Mouse (Mus musculus): ENCODE data around the gene Tctex1d2.

Tctex1d2 gene

GRCm38 (mm10) chr16:32419517-32420483 is at the start of gene Tctex1d2:
Gene Tctex1d2, plus strand, starts transcription at chr16:32419702.
- peak; percentile 96 for DNase-seq (ENCODE audit: low read depth, low spot score)

GRCm38 (mm10) chr16:32371351-32371750 is 48.2 kb upstream of the Tctex1d2 start:
- DNase-seq (ENCODE audit: low read depth, low spot score), result peak; percentile 10

GRCm38 (mm10) chr16:32379575-32379974 is 39.9 kb upstream of the Tctex1d2 start:
- DNase-seq (ENCODE audit: low read depth, low spot score), result no peak

GRCm38 (mm10) chr16:32382901-32383300 is 36.6 kb upstream of the Tctex1d2 start:
- peak; percentile 39 for DNase-seq (ENCODE audit: low read depth, low spot score)

- no peak for DNase-seq (ENCODE audit: low read depth, low spot score)
Observed at GRCm38 (mm10) chr16:32384885-32385284, 34.6 kb upstream of the Tctex1d2 start.

- no peak for DNase-seq (ENCODE audit: low read depth, low spot score)
Observed at GRCm38 (mm10) chr16:32386826-32387225, 32.7 kb upstream of the Tctex1d2 start.

GRCm38 (mm10) chr16:32389049-32389448 is 30.5 kb upstream of the Tctex1d2 start:
- no peak for DNase-seq (ENCODE audit: low read depth, low spot score)

- no peak for DNase-seq (ENCODE audit: low read depth, low spot score)
Observed at GRCm38 (mm10) chr16:32389841-32390240, 29.7 kb upstream of the Tctex1d2 start.

GRCm38 (mm10) chr16:32390882-32391281 is 28.6 kb upstream of the Tctex1d2 start:
- no peak for DNase-seq (ENCODE audit: low read depth, low spot score)

GRCm38 (mm10) chr16:32395679-32396540 is 23.6 kb upstream of the Tctex1d2 start:
- peak; percentile 15 for DNase-seq (ENCODE audit: low read depth, low spot score)

- peak; percentile 8 for DNase-seq (ENCODE audit: low read depth, low spot score)
Observed at GRCm38 (mm10) chr16:32396541-32396835, 23.0 kb upstream of the Tctex1d2 start.

GRCm38 (mm10) chr16:32398206-32398605 is 21.3 kb upstream of the Tctex1d2 start:
- no peak for DNase-seq (ENCODE audit: low read depth, low spot score)

- DNase-seq (ENCODE audit: low read depth, low spot score), result no peak
Observed at GRCm38 (mm10) chr16:32400267-32400666, 19.2 kb upstream of the Tctex1d2 start, which contains the start of gene Tm4sf19. Gene Tm4sf19, plus strand, starts transcription at chr16:32400506.

- DNase-seq (ENCODE audit: low read depth, low spot score), result peak; percentile 15
Observed at GRCm38 (mm10) chr16:32401335-32401965, 18.1 kb upstream of the Tctex1d2 start.

- DNase-seq (ENCODE audit: low read depth, low spot score), result peak; percentile 12
Observed at GRCm38 (mm10) chr16:32402818-32403217, 16.7 kb upstream of the Tctex1d2 start.

- no peak for DNase-seq (ENCODE audit: low read depth, low spot score)
Observed at GRCm38 (mm10) chr16:32405716-32406115, 13.8 kb upstream of the Tctex1d2 start.

GRCm38 (mm10) chr16:32406671-32407070 is 12.8 kb upstream of the Tctex1d2 start:
- no peak for DNase-seq (ENCODE audit: low read depth, low spot score)

GRCm38 (mm10) chr16:32407730-32408129 is 11.8 kb upstream of the Tctex1d2 start:
- no peak for DNase-seq (ENCODE audit: low read depth, low spot score)

GRCm38 (mm10) chr16:32417457-32417856 is 2.0 kb upstream of the Tctex1d2 start:
- no peak for DNase-seq (ENCODE audit: low read depth, low spot score)

GRCm38 (mm10) chr16:32427506-32427905 is 8.0 kb downstream of the Tctex1d2 start:
- no peak for DNase-seq (ENCODE audit: low read depth, low spot score)

- DNase-seq (ENCODE audit: low read depth, low spot score), result peak; percentile 92
Observed at GRCm38 (mm10) chr16:32430474-32431046, 11.1 kb downstream of the Tctex1d2 start, which contains the start of gene Pcyt1a. Gene Pcyt1a, plus strand, starts transcription at chr16:32430921.

Measured in skeletal muscle tissue, adult 2 months (tissue).